28 mouse cellular contexts compared by ENCODE assay signal in genomic region chr3:131092113-131092512, GRCm38 (mm10). TPM values are rescaled to one million over a fixed set of nuclear protein-coding genes. Genes with fewer than 3 reads are reported as not detected.
"Had no signal": no experiment of that assay in that cellular context is flagged by ENCODE, and none has a peak within 500 bp of the region (broad histone marks: within the 10 kb centered on the region; RNA-seq: fewer than 3 reads in every experiment).

No protein-coding gene starts in this region.

- ATAC-seq: forebrain, embryonic 13.5 days; forebrain, embryonic 14.5 days; forebrain, embryonic 15.5 days; forebrain, embryonic 16.5 days; forebrain, postnatal 0 days had no signal

- H3K36me3 ChIP-seq: embryonic facial prominence, embryonic 10.5 days; embryonic facial prominence, embryonic 12.5 days; embryonic facial prominence, embryonic 13.5 days; embryonic facial prominence, embryonic 15.5 days; forebrain, embryonic 10.5 days; forebrain, embryonic 12.5 days; forebrain, embryonic 15.5 days had no signal

- DNase-seq: cerebellum, adult 2 months; cerebellum, adult 8-10 months; cerebellum, adult 9-10 months; cerebellum, adult 9-11 months; cerebellum, postnatal 10 days; cerebellum, postnatal 14 days; cerebellum, postnatal 25 days; cerebellum, postnatal 36 days; embryo, embryonic 11 days; forebrain, postnatal 0 days; gastrocnemius, adult 2 months; gastrocnemius, postnatal 10 days; gastrocnemius, postnatal 14 days; gastrocnemius, postnatal 25 days; gastrocnemius, postnatal 36 days; heart, adult 18-20 months; heart, adult 2 months had no signal

- H3K4me3 ChIP-seq: embryonic facial prominence, embryonic 10.5 days; embryonic facial prominence, embryonic 12.5 days; embryonic facial prominence, embryonic 13.5 days; embryonic facial prominence, embryonic 15.5 days; erythroblast, embryonic 14.5 days; forebrain, embryonic 10.5 days; forebrain, embryonic 12.5 days; forebrain, embryonic 13.5 days; forebrain, embryonic 15.5 days; gastrocnemius, adult 2 months; heart, adult 2 months had no signal

- H3K9ac ChIP-seq: embryonic facial prominence, embryonic 12.5 days; embryonic facial prominence, embryonic 13.5 days; embryonic facial prominence, embryonic 15.5 days; forebrain, embryonic 12.5 days; forebrain, embryonic 13.5 days; forebrain, embryonic 15.5 days; forebrain, postnatal 0 days had no signal

- H3K4me2 ChIP-seq: embryonic facial prominence, embryonic 12.5 days; embryonic facial prominence, embryonic 13.5 days; embryonic facial prominence, embryonic 15.5 days; forebrain, embryonic 12.5 days; forebrain, embryonic 13.5 days; forebrain, embryonic 15.5 days had no signal

- H3K9me3 ChIP-seq: embryonic facial prominence, embryonic 10.5 days; embryonic facial prominence, embryonic 12.5 days; embryonic facial prominence, embryonic 13.5 days; embryonic facial prominence, embryonic 15.5 days; forebrain, embryonic 10.5 days; forebrain, embryonic 12.5 days; forebrain, embryonic 13.5 days; forebrain, embryonic 15.5 days had no signal

- H3K27me3 ChIP-seq: embryonic facial prominence, embryonic 13.5 days; embryonic facial prominence, embryonic 15.5 days; forebrain, embryonic 13.5 days; forebrain, embryonic 15.5 days had no signal

- H3K27ac ChIP-seq: embryonic facial prominence, embryonic 10.5 days; embryonic facial prominence, embryonic 12.5 days; embryonic facial prominence, embryonic 13.5 days; embryonic facial prominence, embryonic 15.5 days; forebrain, embryonic 10.5 days; forebrain, embryonic 12.5 days; forebrain, embryonic 13.5 days; forebrain, embryonic 15.5 days; gastrocnemius, adult 2 months; heart, adult 2 months had no signal

- H3K4me1 ChIP-seq: embryonic facial prominence, embryonic 15.5 days; forebrain, embryonic 12.5 days; forebrain, embryonic 13.5 days had no signal

RNA-seq across cellular contexts. Expression of gene Lef1, which starts 18.2 kb away (rescaled TPM):
- polyA plus RNA-seq: erythroblast, embryonic 14.5 days had no signal
